Mouse (Mus musculus): ENCODE measurements around the gene Lim2. TPM values are rescaled to one million over a fixed set of nuclear protein-coding genes. Genes with fewer than 3 reads are reported as not detected.
A peak's percentile ranks its signal among the peaks of the same experiment; 100 is the strongest.

Lim2 gene
- polyA plus RNA-seq, 2 experiments from 2014 or later = not detected

GRCm38 (mm10) chr7:43443917-43444293 lies 16.4 kb downstream of the Lim2 start, which contains the start of the genes Etfb and Gm45233:
Etfb (plus strand) TSS chr7:43444083.
Gm45233 (plus strand) TSS chr7:43444128.
- ATAC-seq = peak; percentile 93

- no peak for ATAC-seq
These were observed 20.3 kb downstream of the Lim2 start for GRCm38 (mm10) chr7:43447801-43448200.

GRCm38 (mm10) chr7:43448246-43448645 lies 20.8 kb downstream of the Lim2 start:
- ATAC-seq = no peak

- no peak for ATAC-seq
These were observed 22.3 kb downstream of the Lim2 start for GRCm38 (mm10) chr7:43449811-43450210.

GRCm38 (mm10) chr7:43451726-43452125 lies 24.3 kb downstream of the Lim2 start:
- ATAC-seq = no peak

GRCm38 (mm10) chr7:43452609-43453008 lies 25.1 kb downstream of the Lim2 start:
- peak; percentile 43 for ATAC-seq

- no peak for ATAC-seq
These were observed 26.3 kb downstream of the Lim2 start for GRCm38 (mm10) chr7:43453599-43454355.

- ATAC-seq = no peak
These were observed 26.9 kb downstream of the Lim2 start for GRCm38 (mm10) chr7:43454371-43454770.

GRCm38 (mm10) chr7:43462851-43463250 lies 35.4 kb downstream of the Lim2 start, which contains the start of gene Vsig10l:
Vsig10l (plus strand) TSS chr7:43463151.
- no peak for ATAC-seq

GRCm38 (mm10) chr7:43463976-43464375 lies 36.5 kb downstream of the Lim2 start:
- no peak for ATAC-seq

- no peak for ATAC-seq
These were observed 37.4 kb downstream of the Lim2 start for GRCm38 (mm10) chr7:43464864-43465343.

- ATAC-seq = peak; percentile 80
These were observed 38.1 kb downstream of the Lim2 start for GRCm38 (mm10) chr7:43465344-43466098.

- ATAC-seq = peak; percentile 62
These were observed 38.7 kb downstream of the Lim2 start for GRCm38 (mm10) chr7:43466099-43466694.

- ATAC-seq = no peak
These were observed 42.9 kb downstream of the Lim2 start for GRCm38 (mm10) chr7:43470373-43470772.

- ATAC-seq = peak; percentile 83
These were observed 48.2 kb downstream of the Lim2 start for GRCm38 (mm10) chr7:43475706-43476105.

- no peak for ATAC-seq
These were observed 48.9 kb downstream of the Lim2 start for GRCm38 (mm10) chr7:43476376-43476775.

- ATAC-seq = peak; percentile 86
These were observed 53.7 kb downstream of the Lim2 start for GRCm38 (mm10) chr7:43481191-43481590.

- ATAC-seq = no peak
These were observed 54.7 kb downstream of the Lim2 start for GRCm38 (mm10) chr7:43482090-43482716.

- no peak for ATAC-seq
These were observed 55.8 kb downstream of the Lim2 start for GRCm38 (mm10) chr7:43483236-43483635.

Measured in activated CD4-positive, CD25-positive, alpha-beta regulatory T cell, adult 4 months (primary cell).